Mouse (Mus musculus) liver, embryonic 14.5 days (tissue): ENCODE data around the gene Unc13b.

Source experiments
- CTCF ChIP-seq: IDR thresholded peaks from 2 replicates; pipeline ENCODE4 v1.5.1; 2016; ENCODE audit warnings: antibody characterized with exemption, low read depth, control low read depth
- EP300 ChIP-seq: IDR thresholded peaks from 2 replicates; pipeline ENCODE4 v1.6.1; 2016; ENCODE audit warnings: antibody characterized with exemption, low read depth

GRCm38 (mm10) chr4:43039609-43040008, 19.1 kb upstream of the Unc13b start:
- TF ChIP-seq CTCF (no peak), EP300 (no peak)
